Mouse (Mus musculus) liver, postnatal 0 days (tissue): ENCODE results near the gene Hoxb6. TPM values are rescaled to one million over a fixed set of nuclear protein-coding genes. Genes with fewer than 3 reads are reported as not detected.
A peak's percentile ranks its signal among the peaks of the same experiment; 100 is the strongest.

ENCODE experiments used
- ATAC-seq: fragments of 200-750 bp; cut with Nextera tagmentation; 2 replicates; pipeline ENCODE4 v1.8.0; 2017; ENCODE audit warnings: mild to moderate bottlenecking, moderate library complexity
- DNase-seq: peaks from one replicate; pipeline ENCODE4 v3.0.0-alpha.2; 2016
- H3K27ac ChIP-seq: fragments of 300-500 bp; sonication (generic); 2 replicates; pipeline ENCODE4 v1.5.1; 2014; ENCODE audit warnings: antibody characterized with exemption, moderate library complexity, mild to moderate bottlenecking, low read depth
- H3K27me3 ChIP-seq: fragments of 300-500 bp; sonication (generic); 2 replicates; pipeline ENCODE4 v1.6.1; 2014; ENCODE audit warnings: low read length, control low read depth, mixed read lengths; ENCODE audit not compliant: insufficient read depth
- H3K36me3 ChIP-seq: fragments of 300-500 bp; sonication (generic); replicated peaks from 2 replicates; pipeline ENCODE4 v1.6.1; 2014; ENCODE audit warnings: mild to moderate bottlenecking, control low read depth, low read length, moderate library complexity, mixed read lengths; ENCODE audit not compliant: insufficient read depth
- H3K4me1 ChIP-seq: fragments of 300-500 bp; sonication (generic); 2 replicates; pipeline ENCODE4 v1.6.1; 2014; ENCODE audit warnings: antibody characterized with exemption, mild to moderate bottlenecking, control low read depth; ENCODE audit not compliant: insufficient read depth
- H3K4me2 ChIP-seq: fragments of 300-500 bp; sonication (generic); 2 replicates; pipeline ENCODE4 v1.6.1; 2014; ENCODE audit warnings: low read depth, mild to moderate bottlenecking, low read length, moderate library complexity, mixed read lengths
- H3K4me3 ChIP-seq: fragments of 300-500 bp; sonication (generic); 2 replicates; pipeline ENCODE4 v1.5.1; 2014; ENCODE audit warnings: low read depth, low read length
- H3K9ac ChIP-seq: fragments of 300-500 bp; sonication (generic); replicated peaks from 2 replicates; pipeline ENCODE4 v1.6.1; 2014; ENCODE audit warnings: mild to moderate bottlenecking, moderate library complexity
- H3K9me3 ChIP-seq: fragments of 300-500 bp; sonication (generic); 2 replicates; pipeline ENCODE4 v1.6.1; 2016; ENCODE audit warnings: mild to moderate bottlenecking, control low read depth, low read length, mixed read lengths
- CTCF ChIP-seq: sonication (generic); IDR thresholded peaks from 2 replicates; pipeline ENCODE4 v1.5.1; 2016; ENCODE audit warnings: antibody characterized with exemption, low read depth
- EP300 ChIP-seq: IDR thresholded peaks from 2 replicates; pipeline ENCODE4 v1.6.1; 2016; ENCODE audit warnings: antibody characterized with exemption, low read depth, mild to moderate bottlenecking
- WGBS: fragments of 180-500 bp; shearing (Covaris S2); extraction: QIAGEN DNeasy Blood & Tissue Kit; methylation state at CpG from one replicate; pipeline ENCODE4 v1.1.7; 2014; ENCODE audit not compliant: insufficient replicate concordance; 5-methylcytosine and 5-hydroxymethylcytosine counted together
- polyA plus RNA-seq: library from polyadenylated mRNA; unstranded; fragments of >200 nt; fragmentation: Nextera tagmentation; extraction: Ambion mirVana; gene quantifications from 2 replicates; pipeline ENCODE4 v1.2.1, GENCODE M21; 2015

The Hoxb6 gene
- polyA plus RNA-seq, 1 experiment from 2014 or later: not detected

GRCm38 (mm10) chr11:96267021-96267920 is 25.0 kb upstream of the Hoxb6 start:
- no peak overlapping the region for H3K4me2 ChIP-seq
- no peak overlapping the region for H3K4me3 ChIP-seq
- H3K27ac ChIP-seq: no peak overlapping the region
- peaks cover 99% of the 10 kb centered on the region for H3K27me3 ChIP-seq
- DNase-seq (no peak), ATAC-seq (no peak)
- no peaks in the 10 kb centered on the region for H3K9me3 ChIP-seq
- no peaks in the 10 kb centered on the region for H3K36me3 ChIP-seq
- 48% methylated on average over 7 of the region's 7 CpGs for WGBS
- TF ChIP-seq EP300: no peak
- no peak for TF ChIP-seq CTCF
- no peak overlapping the region for H3K9ac ChIP-seq
- peaks cover 4% of the 10 kb centered on the region; the same call in 1 of the 2 replicates for H3K4me1 ChIP-seq

- TF ChIP-seq EP300: no peak
- no peak for TF ChIP-seq CTCF
- Histone ChIP-seq H3K9me3 (no peaks in the 10 kb centered on the region), H3K4me1 (peaks cover 4% of the 10 kb centered on the region; the same call in 1 of the 2 replicates), H3K4me2 (no peak overlapping the region), H3K27me3 (peaks cover 99% of the 10 kb centered on the region), H3K4me3 (no peak overlapping the region), H3K9ac (no peak overlapping the region), H3K36me3 (no peaks in the 10 kb centered on the region), H3K27ac (no peak overlapping the region)
- ATAC-seq: no peak
- no peak for DNase-seq
- 21% methylated on average over 1 of the region's 1 CpGs for WGBS
Measured at GRCm38 (mm10) chr11:96268031-96268745, 24.1 kb upstream of the Hoxb6 start.

DNA sequence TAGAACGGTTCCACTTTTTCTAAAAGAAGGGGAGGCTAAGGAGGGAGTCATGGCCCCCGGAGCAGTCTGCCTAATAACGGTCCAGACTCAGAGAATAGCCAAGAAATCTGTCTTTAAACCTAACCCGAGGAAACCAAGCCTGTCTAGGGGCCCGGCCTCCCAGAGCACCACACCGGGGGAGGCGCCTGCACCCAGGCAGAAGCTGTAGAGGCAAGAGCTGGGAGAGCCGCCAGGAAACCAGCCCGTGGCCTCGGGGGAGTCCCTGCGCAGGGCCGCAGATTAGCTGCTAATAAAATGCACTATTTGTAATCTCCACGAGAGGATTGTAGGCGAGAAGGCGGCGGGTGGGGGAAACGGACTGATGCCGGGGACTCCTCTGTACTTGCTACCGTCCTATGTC is 22.4 kb upstream of the Hoxb6 start:
- TF ChIP-seq CTCF (no peak), EP300 (no peak)
- no peaks in the 10 kb centered on the region for H3K36me3 ChIP-seq
- no peak overlapping the region for H3K4me2 ChIP-seq
- no peak overlapping the region for H3K27ac ChIP-seq
- peaks cover 99% of the 10 kb centered on the region for H3K27me3 ChIP-seq
- ATAC-seq: no peak
- H3K4me3 ChIP-seq: no peak overlapping the region
- 6% methylated on average over 19 of the region's 19 CpGs for whole genome bisulfite sequencing
- no peak overlapping the region for H3K9ac ChIP-seq
- DNase-seq: no peak
- H3K4me1 ChIP-seq: peaks cover 4% of the 10 kb centered on the region; the same call in 1 of the 2 replicates
- H3K9me3 ChIP-seq: no peaks in the 10 kb centered on the region

DNA sequence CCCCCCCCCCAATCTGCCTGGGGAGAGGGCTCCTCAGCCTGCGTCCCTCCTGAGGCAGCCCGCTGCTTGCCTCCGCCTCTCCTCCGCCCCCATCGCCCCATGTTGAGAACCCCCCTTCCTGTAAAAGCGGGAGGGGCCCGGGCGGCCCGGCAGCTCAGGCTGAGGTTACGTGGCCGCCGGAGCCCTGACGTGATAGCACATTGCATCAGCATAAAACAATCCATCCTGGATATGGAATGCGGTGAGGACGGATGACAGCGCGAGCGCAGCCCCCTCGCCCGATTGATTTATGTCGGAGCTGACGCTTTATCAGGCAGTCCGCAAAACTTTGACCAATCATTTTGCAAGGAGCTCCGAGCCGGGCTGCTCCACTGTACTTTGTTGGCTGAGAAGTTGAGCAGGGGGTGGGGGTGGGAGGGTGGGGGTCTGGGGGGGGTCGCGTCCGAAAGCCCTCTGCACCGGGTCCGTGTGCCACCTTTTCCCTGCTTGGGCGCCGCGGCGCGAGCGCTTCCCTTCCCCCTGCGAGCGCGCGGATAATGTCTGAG is 21.2 kb upstream of the Hoxb6 start, which contains the start of gene Hoxb9:
TSS of gene Hoxb9 (plus strand) at position 462 of the 545 bp plus-strand sequence.
- no peaks in the 10 kb centered on the region for H3K36me3 ChIP-seq
- no peak within 1 kb of the TSS for H3K9ac ChIP-seq
- peaks cover 4% of the 10 kb centered on the region; the same call in 1 of the 2 replicates for H3K4me1 ChIP-seq
- H3K4me2 ChIP-seq: peak within 1 kb of the TSS; percentile 13; the same call in 1 of the 2 replicates
- TF ChIP-seq CTCF: no peak
- no peak for TF ChIP-seq EP300
- no peaks in the 10 kb centered on the region for H3K9me3 ChIP-seq
- WGBS: 2% methylated on average over 38 of the region's 40 CpGs
- H3K27ac ChIP-seq: no peak within 1 kb of the TSS
- ATAC-seq: no peak
- peak within 1 kb of the TSS; percentile 13; the same call in 1 of the 2 replicates for H3K4me3 ChIP-seq
- H3K27me3 ChIP-seq: peaks cover 99% of the 10 kb centered on the region
- DNase-seq: no peak

GRCm38 (mm10) chr11:96271541-96272011 is 20.7 kb upstream of the Hoxb6 start:
- DNase-seq (no peak), ATAC-seq (no peak)
- Histone ChIP-seq H3K27ac (no peak overlapping the region), H3K9ac (no peak overlapping the region), H3K4me3 (peak overlapping the region; percentile 13; the same call in 1 of the 2 replicates), H3K9me3 (no peaks in the 10 kb centered on the region), H3K27me3 (peaks cover 99% of the 10 kb centered on the region), H3K4me2 (peak overlapping the region; percentile 13; the same call in 1 of the 2 replicates), H3K36me3 (no peaks in the 10 kb centered on the region), H3K4me1 (peaks cover 4% of the 10 kb centered on the region; the same call in 1 of the 2 replicates)
- under 1% methylated on average over 52 of the region's 52 CpGs for WGBS
- no peak for TF ChIP-seq EP300
